Mouse (Mus musculus) inflammation-experienced regulatory T-cells, adult 6 months (primary cell): ENCODE results near the gene Gabarap. TPM values are rescaled to one million over a fixed set of nuclear protein-coding genes. Genes with fewer than 3 reads are reported as not detected.
"Not testable (repeated sequence)": the region's sequence is repeated elsewhere in the genome, so short reads cannot be mapped to it uniquely, and the experiment has no call there.

Source experiments
- ATAC-seq: one replicate; pipeline ENCODE4 v1.8.0; 2017
- polyA plus RNA-seq, 3 experiments: library from polyadenylated mRNA; unstranded; fragments of 100-300 nt; shearing (Covaris generic); gene quantifications; one replicate each; pipeline ENCODE4 v1.2.1; 2017

Gene Gabarap
- polyA plus RNA-seq, 3 experiments from 2014 or later = 352 to 384 (median 366) TPM

DNA sequence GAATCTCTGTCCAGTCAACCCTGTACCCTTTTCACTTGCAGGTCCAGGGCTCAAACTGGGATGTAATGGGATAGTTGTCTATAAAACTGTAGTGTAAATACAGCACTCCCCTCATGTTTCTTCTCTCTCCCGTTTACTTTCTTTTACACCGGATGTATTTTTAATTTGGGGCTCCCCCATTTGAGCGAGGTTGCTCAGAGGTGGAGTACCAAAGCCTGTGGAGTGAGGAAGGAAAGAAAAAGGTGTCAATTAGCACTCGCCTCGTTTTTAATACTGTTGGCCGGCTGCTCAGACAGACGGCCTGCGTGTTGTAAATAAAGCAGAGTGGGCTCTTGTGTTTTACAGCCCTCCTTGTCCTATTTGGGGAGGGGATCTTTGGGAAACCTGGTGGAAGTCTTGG, 8.7 kb downstream of the Gabarap start:
- ATAC-seq = no peak

DNA sequence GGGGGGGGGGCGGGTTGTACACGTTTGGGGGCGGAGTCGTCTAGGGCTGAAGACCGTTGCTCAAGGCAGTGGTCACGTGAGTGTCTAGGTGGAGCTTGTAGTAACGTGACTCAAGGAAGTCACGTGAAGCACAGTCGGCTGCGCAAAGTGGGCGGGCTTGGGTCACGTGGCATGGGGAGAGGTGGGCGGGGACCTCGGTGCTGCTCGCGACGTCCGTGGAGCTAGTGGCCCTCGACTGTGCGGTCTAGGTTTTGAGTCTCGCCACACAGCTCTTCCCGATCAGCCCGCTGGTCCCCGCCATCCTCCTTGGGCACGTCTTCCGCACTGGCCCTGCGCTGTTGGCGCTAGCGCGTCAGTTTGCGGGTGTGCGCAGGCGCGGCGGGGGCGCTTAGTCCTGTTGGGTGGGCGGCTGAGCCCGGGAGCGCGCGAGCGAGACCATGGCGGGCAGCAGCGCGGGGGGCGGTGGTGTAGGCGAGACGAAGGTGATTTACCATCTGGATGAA, 9.5 kb downstream of the Gabarap start, which contains the start of gene Dvl2:
TSS of gene Dvl2 (plus strand) at position 200 of the 503 bp plus-strand sequence.
- ATAC-seq = peak; percentile 60

DNA sequence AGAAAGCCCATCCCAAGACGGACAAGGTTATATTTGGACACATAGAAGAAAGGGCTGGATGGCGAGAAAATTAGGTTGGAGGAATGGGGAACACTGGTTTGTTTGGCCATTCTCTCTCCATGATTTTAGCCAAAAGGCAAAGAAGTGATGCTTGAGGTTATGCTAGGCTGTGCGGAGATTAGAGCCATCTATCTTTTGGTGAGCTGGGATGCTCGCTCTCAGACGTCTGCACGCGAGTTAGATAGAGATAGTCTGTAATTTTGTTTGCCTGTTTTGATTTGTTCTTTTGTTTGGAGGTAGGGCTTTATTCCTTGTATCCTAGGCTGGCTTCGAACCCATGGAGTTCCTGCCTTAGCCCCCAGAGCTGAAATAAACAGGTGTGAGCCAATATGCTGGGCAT, 10.2 kb downstream of the Gabarap start:
- no peak for ATAC-seq

- no peak for ATAC-seq
These were observed 10.9 kb downstream of the Gabarap start for GRCm38 (mm10) chr11:70001865-70002264.

DNA sequence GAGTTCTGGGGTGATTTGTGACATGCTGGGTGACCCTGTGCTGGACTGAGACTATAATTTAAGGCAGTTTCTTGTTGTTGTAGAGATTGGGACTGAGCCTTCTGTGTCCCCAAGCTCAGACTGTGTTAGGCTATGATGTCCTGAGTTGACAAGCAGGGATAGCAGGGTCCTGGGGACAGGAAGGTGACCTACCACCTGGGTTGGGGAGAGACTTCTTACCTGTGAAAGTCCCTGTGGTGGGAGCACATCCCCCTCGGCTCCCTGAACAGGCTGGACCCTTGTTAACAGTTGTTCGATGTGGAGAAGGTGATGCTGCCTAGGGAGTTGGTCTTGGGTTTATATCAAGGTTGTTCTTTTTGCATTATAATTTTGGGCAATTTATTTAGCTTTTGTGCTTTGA, 11.5 kb downstream of the Gabarap start:
- ATAC-seq = no peak

- ATAC-seq = peak; percentile 43
These were observed 14.6 kb downstream of the Gabarap start for GRCm38 (mm10) chr11:70005521-70005920.

GRCm38 (mm10) chr11:70010033-70010432, 19.1 kb downstream of the Gabarap start:
- ATAC-seq = no peak

DNA sequence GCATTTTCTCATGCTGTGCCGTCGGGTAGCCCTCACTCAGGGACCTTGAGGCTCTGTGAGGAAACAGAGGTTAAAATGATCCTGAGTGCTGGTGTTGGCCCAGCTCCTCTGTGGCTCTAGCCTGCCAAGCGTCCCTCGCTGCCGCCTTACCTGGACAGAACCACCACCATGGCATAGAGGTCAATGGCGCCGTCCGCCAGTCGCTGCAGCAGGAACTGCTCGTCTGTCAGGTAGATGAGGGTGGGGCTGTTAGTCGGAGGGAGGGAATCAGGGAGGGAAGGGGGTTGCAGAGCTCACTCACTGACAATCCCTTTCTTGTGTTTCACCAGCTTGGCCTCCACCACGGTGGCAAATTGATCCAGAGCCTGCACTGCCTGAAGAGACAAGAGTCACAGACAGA, 19.6 kb downstream of the Gabarap start:
- ATAC-seq = no peak

DNA sequence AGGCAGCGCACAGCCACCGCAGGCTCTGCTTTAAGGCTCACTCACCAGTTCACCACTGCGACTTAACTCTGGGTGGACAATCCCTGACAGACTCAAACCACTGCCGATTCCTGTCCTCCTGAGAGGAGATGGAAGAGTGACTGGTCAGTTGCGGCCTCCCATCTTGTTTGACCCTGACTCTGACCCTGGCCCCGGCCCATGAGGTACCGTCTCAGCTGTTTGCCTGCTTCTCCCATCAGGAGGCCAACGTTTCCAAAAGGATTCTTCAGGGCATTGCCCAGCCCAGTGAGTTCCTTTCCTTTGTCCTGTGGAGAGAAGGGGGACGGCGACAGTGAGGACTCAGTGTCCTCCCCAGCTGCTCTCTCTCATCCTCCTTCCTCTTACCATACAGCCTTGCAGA, 20.0 kb downstream of the Gabarap start:
- ATAC-seq = no peak

DNA sequence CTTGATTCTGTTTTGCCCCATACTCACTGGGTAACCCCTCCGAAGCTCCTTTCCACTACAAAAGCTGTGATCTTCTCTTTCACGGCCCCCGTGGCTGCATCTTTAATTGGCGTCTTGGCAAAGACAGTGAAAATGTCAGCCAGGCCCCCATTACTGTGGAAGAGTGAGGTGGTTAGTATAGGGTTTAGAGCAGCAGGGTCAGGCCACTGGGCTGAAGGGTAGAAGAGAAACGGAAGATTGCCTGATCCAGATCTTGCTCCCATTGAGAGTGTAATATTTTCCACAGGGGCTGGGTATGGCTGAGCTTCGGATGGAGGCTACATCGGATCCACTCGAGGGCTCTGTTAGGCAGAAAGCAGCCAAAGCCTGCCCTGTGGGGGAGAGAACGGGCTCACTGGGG, 22.0 kb downstream of the Gabarap start:
- no peak for ATAC-seq

- no peak for ATAC-seq
These were observed 22.5 kb downstream of the Gabarap start for GRCm38 (mm10) chr11:70013408-70013807.

DNA sequence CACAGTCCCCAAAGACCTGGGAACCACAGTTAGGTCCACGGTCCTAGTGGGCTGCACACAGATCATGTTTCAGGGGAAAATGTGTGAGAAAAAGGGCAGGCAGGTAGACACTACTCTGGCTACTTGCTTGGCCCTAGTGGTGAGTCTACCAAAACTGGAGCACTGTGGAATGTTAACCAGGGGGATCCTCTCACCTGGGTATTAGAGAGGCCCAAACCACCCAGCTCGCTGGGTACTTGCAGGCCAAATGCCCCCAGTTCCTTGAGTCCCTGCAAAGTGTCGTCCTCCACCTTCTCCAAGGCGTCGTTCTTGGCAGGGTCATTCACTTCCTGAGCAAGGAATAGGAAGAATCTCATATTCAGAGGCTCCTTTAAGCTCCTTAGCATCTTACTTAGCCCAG, 23.1 kb downstream of the Gabarap start:
- no peak for ATAC-seq

- peak; percentile 78 for ATAC-seq
These were observed 24.1 kb downstream of the Gabarap start, which contains the start of gene Acadvl for GRCm38 (mm10) chr11:70014880-70015558. Gene Acadvl (minus strand): TSS chr11:70015411.

DNA sequence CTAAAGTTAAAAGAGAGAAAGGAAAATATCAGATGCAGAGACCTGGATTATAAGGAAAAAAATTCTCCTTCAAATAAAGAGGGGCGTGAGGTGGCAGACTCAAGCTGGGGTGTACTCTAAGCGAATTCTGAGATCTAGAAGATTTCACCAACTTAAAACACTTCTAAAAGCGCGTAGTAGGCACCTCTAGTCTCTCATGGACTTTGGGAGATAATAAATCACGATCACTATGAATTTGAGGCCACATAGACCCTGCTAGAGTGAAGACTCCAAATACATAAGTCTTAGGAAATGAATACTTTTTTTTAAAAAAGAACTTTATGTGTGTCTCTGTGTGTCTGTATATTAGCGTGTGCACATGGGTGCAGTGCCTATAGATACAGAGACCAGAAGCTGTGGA, 24.7 kb downstream of the Gabarap start:
- ATAC-seq = no peak

GRCm38 (mm10) chr11:70016177-70016576, 25.2 kb downstream of the Gabarap start:
- ATAC-seq = not testable (repeated sequence)

GRCm38 (mm10) chr11:70016669-70017068, 25.7 kb downstream of the Gabarap start, which contains the start of gene Dlg4:
Gene Dlg4 (plus strand): TSS chr11:70016942.
- ATAC-seq = no peak

DNA sequence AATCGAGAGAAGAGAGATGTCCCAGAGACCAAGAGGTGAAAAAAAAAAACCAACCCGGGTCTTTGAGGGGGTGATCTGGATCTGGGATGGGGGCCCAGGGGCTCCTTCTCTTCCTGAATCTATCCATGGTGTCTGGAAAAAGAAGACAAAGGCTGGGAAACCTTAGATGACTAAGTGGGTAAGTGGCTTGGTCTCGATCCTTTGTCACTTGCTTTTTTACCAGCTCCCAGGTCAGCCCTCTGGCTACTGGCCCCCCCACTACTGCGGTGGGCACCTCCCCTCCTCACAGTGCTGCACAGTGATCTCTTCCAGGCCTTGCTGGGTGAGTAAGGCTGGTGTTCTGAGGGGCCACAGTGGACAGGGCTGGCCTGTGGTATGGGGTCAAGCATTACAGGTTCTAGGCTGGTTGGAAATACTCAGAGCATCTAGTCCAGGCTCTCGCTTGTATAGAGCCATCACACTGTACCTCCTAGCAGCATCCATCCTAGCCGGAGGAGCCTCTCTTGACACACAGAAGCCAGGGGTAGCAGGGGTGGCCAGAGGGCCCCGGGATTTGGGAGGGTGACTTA, 26.3 kb downstream of the Gabarap start:
- no peak for ATAC-seq

GRCm38 (mm10) chr11:70018131-70018990, 27.4 kb downstream of the Gabarap start:
- no peak for ATAC-seq

DNA sequence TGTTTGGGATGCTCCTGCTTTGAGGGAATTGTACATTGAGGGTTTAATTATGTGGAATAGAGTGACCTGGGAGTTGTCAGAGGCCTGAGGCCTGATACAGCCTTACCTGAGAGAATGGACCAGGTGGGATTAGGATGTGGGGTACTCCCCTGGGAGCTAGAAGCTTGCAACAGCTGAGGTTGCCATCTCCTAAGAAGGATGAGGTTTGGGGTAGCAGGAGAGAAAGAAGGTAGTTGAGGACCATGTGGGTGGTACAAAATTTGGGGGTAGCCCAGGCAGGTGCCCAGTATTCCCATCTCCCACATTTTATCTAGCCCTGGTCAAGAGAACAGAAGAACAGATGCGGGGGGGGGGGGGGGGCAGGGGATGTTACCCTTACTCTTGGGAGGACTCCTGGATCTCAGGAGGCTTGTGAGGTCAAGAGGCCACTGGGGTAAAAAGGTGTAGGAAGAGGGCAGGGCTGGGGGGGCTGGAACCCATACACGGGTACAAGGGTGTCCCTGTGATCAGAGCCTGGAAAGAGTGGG, 28.6 kb downstream of the Gabarap start:
- ATAC-seq = no peak

- ATAC-seq = no peak
These were observed 29.2 kb downstream of the Gabarap start for GRCm38 (mm10) chr11:70020022-70020631.

DNA sequence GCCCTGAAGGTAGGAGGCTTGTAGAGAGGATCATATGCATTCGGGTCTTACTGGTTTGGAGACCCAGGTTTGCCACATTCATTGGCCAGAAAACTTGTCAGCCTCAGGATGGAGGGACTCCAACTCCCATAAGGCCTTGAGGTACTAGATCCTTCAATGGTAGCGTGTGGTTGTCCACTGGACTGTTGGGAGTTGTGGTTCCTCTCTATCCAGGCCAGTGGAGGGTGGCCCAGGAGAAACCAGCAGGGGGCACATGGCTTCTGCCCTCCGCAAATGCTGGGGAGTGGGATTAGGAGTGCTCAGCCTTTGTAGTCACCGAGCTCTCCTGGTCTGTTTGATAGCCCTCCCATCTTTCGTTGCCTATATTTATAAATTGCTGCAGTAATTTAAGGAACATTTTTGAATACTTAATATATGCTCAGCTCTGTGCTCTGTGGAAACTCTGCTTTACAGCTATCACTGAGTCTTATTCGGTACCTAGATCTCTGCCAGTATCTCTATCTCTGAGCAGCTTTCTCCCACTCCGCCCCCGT, 29.9 kb downstream of the Gabarap start:
- ATAC-seq = peak; percentile 77
